Mouse (Mus musculus) left cerebral cortex, postnatal 4 days (tissue): ENCODE results near the gene Rnf144b. TPM values are rescaled to one million over a fixed set of nuclear protein-coding genes. Genes with fewer than 3 reads are reported as not detected.
A peak's percentile ranks its signal among the peaks of the same experiment; 100 is the strongest.

Experiments used
- DNase-seq: peaks from one replicate; pipeline ENCODE4 v3.0.0-alpha.2; 2022
- intact Hi-C: fragments of 180-260 bp; cut with DNase I; formaldehyde crosslinking; loops from one replicate; pipeline ENCODE4 v1.15.1; 2025
- total RNA-seq, 2 experiments: library from RNA; stranded (reverse); gene quantifications; 2 replicates each; pipeline ENCODE4 v1.2.3; 2021

The Rnf144b gene
- total RNA-seq, 2 experiments from 2014 or later: 6.3 to 6.5 TPM

GRCm38 (mm10) chr13:47214895-47215294, 92.4 kb downstream of the Rnf144b start:
- intact Hi-C loops: no loop called here
- DNase-seq: peak; percentile 57

DNA sequence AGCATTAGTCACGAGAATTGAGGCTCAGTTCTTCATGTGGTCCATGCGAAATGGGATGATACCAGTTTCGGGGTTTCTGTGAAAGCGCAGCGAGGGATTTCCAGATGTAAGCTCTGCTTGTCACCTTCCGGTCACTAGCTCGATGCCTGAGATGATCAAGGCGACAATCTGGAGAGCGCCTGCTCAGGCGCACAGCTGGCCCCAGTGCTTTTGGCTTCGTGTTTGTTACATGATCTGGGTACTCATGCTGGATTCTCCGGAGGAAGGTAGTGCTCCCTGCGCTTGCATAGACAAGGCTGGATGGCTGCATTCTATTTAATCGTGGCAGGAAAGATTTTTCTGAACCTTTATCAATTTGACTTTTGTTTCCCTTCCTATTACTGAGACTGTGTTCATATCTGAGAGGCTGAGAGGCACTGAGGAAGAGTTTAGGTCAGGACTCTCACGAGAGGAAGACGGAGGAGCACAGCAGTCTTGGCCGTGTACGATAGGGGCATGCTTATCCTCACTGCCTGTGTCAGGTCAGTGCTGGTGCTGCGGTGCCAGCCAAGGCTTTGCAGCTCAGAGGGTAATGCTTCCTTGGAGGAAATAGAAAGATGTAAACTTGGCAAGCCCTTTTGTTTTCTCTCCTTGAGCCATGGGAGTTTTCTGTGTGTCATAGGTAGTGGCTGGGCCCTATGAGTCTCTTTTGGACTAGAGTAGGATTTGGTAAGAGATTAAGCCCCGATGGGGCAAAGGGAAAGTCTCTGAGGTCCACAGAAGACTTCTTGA, 93.5 kb downstream of the Rnf144b start:
- no peak for DNase-seq
- intact Hi-C loops: no loop called here

DNA sequence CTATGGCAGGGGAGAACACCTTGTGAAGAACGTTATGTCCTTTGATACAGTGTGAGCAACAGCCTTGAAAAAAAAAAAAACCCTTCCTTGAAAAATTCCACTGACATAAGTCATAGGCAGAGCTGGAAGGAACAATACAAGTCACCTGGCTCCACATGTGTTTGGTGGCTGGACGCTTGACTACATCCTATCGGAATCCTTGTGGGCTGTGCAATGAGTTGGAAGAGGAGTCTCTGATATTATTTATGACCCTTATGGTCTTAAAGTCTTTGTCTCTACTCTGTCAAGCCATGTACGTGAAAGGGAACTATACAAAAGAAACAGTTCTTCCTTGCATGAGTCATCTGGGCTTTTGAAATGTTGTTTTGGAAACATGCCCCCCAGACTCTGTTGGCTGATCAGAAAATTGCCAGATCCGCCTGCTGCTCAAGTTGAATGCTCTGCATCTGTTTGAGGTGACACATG, 94.7 kb downstream of the Rnf144b start:
- intact Hi-C loops: no loop called here
- DNase-seq: no peak

DNA sequence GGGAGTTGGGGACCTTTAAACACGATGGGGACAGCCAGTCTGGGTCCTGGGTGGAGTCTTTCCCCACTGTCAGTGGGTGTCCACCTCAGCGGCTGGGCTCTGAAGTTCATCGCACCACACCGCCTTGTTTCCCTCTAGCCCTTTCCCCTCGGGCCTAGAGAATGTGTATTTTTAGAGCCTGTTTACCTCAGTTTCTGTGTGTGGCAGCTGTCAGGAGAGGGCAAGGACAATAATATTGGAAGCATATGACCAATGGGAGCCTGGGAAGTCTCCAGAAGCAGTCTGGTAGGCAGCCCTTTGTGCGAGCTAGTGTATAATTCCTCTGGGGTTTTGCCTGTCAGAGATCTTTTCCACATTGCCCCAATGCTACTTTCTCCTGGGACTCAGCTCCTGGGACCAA, 95.9 kb downstream of the Rnf144b start:
- intact Hi-C loops: no loop called here

DNA sequence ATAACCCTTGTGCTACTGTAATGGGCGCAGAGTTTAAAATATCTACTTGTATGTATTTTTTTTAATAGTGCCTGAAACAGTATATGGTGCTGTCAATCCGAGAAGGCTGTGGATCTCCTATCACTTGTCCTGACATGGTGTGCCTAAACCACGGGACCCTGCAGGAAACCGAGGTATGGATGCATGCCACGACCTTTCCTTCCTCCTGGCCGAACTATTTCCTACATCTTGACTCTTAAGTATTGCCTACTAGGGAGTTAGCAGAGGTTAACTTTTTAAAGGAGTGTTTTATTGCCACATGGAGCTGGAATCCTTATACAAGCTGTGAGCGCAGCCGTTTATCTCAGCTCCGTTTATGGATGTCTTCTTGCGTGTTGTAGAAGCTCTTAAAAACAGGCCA, 98.0 kb downstream of the Rnf144b start:
- DNase-seq: no peak
- intact Hi-C loops: no loop called here

More for the DNA sequence above, 95.9 kb downstream of the Rnf144b start:
- DNase-seq: no peak

GRCm38 (mm10) chr13:47223576-47224538, 101.4 kb downstream of the Rnf144b start:
- DNase-seq: peak; percentile 80
- intact Hi-C loops: no loop called here

DNA sequence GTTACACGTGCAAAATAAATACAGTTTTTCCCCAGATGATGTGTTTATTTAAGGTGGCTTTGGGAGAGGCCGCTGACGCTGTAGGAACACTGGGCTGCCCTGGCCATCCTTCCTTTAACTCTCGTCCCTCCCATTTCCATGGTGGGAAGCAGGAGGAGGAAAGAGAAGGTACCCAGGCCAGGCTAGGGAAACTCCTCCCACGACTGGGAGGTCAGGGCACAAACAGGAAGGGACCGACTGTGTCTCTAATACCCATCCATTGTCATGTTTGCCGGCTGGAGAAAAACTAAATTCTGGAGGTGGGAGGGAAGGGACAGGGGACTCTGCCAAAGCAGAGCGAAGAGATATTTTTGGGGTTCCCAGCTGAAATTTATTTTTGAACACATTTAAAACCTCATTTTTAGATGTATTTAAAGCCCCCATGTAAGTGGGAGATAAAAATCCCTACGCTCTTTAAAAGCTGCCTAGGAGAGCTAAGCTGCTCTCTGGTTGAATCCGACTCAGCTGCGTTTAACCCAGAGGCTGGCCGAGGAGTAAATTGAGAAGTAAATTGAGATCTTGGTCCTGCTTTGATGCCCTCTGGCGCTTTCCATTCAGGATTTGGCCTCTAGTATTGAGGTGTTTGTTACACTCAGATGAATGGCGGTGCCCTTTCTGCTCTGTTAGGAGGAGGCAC, 102.3 kb downstream of the Rnf144b start:
- intact Hi-C loops: no loop called here
- no peak for DNase-seq

DNA sequence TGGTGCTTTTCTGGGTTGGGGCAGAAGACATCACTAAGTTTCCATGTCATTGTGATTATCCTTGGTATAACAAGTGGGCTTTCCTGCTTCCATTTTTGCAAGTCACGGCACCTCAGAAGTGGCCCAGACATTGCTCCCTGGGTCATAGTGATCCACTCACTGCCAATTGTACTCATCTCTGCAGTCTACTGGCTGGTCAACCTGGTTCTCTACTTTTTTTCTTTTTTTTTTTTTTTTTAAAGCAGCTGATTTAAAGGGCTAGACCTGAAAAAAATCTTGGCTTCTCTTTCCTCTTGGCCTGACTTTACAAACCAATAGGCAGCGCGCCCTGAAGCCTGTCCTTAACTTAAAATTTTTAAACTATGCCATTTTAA, 102.9 kb downstream of the Rnf144b start:
- intact Hi-C loops: no loop called here

GRCm38 (mm10) chr13:47225802-47226201, 103.3 kb downstream of the Rnf144b start:
- DNase-seq: no peak
- intact Hi-C loops: no loop called here

More for the DNA sequence above, 102.9 kb downstream of the Rnf144b start:
- DNase-seq: no peak

DNA sequence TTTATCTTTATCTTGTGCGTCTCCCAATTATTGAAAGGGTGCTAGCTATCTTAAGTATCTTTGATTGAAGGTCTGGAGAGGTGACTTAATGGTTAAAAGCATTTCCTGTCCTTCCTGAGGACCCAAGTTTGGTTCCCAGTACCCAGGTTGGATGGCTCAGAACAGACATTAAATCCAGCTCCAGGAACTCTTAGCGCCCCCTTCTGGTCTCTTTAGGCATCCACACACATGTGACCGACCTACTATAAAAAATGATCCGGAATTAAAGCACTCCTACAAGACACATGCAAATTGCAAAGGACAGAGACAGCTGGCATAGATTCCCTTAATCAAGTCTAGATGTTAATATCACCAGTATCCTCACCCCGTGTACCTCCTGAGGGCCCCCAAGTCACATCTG, 104.1 kb downstream of the Rnf144b start:
- DNase-seq: no peak
- intact Hi-C loops: no loop called here

- no peak for DNase-seq
- intact Hi-C loops: no loop called here
Observed at GRCm38 (mm10) chr13:47228201-47228600, 105.7 kb downstream of the Rnf144b start.

- DNase-seq: no peak
- intact Hi-C loops: no loop called here
Observed at GRCm38 (mm10) chr13:47228626-47229190, 106.3 kb downstream of the Rnf144b start.

DNA sequence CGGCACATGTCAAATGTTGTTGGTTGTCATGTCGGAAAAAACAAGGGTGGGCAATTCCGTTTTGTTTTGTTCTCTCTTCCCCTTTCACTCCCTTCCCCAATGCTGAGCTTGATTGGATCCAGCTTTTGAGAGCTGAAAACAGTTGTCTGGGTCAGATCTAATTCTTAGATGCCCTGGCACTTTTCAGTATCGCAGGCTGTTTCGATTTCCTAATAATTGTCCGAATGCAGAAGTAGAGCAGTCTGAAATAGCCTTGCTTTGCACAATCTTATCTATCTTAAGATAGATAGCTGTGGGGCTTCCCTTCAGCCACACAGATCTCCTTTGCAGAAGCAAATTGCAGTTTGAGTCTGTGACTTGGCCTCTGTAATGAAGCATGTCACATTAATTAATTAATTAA, 109.7 kb downstream of the Rnf144b start:
- intact Hi-C loops: no loop called here
- DNase-seq: no peak

DNA sequence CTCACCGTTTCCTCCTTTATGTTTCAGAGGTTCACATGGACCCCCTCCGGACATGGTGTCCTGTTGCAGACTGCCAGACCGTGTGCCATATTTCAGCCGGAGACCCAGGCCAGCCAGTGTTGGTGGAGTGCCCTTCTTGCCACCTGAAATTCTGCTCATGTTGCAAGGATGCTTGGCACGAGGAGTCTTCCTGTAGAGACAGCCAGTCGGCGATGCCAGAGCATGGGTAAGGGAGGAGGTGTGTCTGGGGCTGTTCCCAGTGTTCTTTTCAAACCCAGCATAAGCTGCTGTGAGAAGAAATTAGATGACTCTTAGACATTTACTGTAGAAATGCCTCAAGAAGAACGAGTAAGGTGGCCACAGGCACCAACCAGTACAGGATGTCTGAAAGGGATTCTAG, 114.9 kb downstream of the Rnf144b start:
- intact Hi-C loops: no loop called here
- peak; percentile 24 for DNase-seq

DNA sequence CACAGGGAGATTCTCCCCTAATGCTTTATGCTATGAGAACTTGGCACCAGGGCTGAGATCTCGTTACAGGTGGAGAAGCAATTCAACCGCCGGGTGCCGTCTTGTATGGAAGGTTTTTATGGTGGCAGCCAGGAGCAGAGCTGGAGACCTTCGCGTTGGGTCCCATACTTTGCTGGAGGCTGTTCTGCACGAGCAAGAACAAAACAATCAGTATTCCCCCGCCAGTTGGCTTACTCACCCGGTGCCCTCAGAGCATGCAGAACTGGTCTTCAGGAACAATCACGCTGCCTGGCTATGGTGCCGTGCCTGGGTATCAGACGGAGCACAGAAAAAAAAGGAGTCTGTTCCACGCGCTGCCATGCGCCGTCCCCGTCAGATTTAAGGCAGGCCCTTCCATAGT, 115.7 kb downstream of the Rnf144b start:
- intact Hi-C loops: no loop called here
- DNase-seq: peak; percentile 16

DNA sequence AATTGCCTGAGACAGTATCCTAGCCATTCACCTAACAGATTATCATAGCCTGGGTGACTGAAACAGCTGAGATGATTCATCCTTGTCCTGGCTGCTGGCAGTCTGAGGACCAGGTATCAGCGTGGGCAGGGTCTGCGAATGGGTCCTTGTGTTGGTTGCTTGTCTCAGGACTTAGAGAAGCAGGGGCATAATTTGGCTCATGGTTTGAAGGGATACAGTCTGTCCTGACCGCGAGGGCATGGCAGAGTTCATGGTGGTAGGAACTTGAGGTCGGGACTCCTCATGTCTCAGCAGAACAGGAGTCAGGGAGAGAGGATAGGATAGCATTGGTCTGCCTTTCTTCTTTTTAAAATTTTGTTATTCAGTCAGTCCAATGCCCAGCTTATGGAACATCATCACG, 121.1 kb downstream of the Rnf144b start:
- intact Hi-C loops: no loop called here
- DNase-seq: no peak

DNA sequence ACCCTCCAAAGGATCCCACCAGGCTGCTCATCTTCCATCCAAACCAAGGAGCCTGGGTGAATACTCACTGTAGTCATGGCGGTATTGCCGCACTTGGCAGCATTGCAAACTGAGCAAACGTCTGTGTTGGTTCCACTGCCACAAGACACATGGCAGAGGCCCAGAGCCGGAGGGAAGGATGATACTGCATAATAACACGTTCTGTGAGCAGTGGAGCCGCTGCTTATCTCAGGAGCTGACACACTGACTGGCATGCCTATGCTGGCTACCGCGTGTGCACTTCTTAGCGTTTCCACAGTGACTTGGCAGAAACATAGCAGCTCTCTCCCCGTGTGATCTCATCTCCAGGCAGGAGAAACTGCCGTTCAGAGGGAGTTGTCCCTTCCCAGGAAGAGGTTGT, 122.3 kb downstream of the Rnf144b start:
- peak; percentile 81 for DNase-seq
- intact Hi-C loops: no loop called here

DNA sequence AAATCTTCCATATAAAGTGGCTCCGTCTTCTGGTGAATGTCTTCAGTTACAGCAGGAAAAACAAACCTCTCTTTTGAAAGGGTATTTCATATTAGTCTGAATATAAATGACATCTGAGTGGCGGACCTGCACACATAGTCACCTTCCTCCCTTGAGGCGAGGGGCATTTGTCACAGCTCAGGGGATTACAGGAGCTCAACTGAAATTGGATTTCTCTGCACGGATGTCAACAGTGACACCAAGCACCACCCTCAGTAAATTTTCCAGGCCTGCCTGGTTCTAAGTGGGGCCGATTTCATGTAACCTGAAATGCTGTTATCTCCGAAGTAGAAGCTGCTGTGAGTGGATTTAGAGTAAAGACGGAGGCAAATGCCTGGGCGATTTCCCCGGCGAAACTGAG, 124.0 kb downstream of the Rnf144b start:
- intact Hi-C loops: no loop called here
- no peak for DNase-seq

GRCm38 (mm10) chr13:47247156-47247800, 124.8 kb downstream of the Rnf144b start:
- intact Hi-C loops: no loop called here
- DNase-seq: no peak

DNA sequence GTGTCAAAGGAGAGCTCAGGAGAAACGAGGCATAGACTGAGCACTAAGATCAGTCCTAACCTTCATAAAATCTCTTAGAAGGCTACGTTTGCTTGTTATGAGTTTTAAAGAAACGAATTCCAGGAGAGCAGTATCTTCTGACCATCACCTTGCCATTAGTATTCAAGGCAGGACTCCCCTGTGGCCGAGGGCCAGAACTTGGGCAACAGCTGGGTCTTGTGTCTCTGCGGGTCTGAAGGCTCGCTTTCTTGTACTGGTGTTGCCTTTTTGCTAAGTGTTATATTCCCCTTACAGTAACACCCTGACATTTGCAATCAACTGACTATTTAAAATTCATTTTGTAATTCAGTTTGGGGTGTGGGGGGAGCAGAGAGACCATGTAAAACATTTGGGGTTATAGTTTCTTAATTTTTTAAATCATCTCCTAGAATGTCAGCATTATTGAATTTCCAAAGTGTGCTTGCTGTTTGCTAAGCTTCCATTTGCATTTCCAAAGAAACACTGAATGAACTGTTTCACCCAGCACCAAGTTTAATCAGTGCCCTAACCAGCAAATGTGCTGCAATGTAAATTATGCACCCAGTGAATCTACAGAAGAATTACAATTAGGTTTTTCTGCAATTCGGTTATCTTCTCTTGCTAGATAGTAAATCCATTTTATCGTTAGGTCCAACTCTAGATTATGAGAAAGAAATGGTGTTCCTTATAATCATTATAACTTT, 126.0 kb downstream of the Rnf144b start:
- DNase-seq: peak; percentile 36
- intact Hi-C loops: no loop called here
